Mouse (Mus musculus) ES-Bruce4 (cell line): ENCODE results near the gene Nrxn1.

Source experiments
- CTCF ChIP-seq: IDR thresholded peaks from one replicate; pipeline ENCODE4 v1.8.1; 2011; ENCODE audit warnings: low read depth, low read length
- POLR2A ChIP-seq: IDR thresholded peaks from one replicate; pipeline ENCODE4 v1.8.1; 2011; ENCODE audit warnings: low read length; ENCODE audit not compliant: insufficient read depth

- TF ChIP-seq CTCF (no peak), POLR2A (no peak)
Measured at GRCm38 (mm10) chr17:90060168-90060567, 1032.7 kb downstream of the Nrxn1 start.
